Comparison of ENCODE assay signal across 9 mouse cellular contexts in the genomic region with DNA sequence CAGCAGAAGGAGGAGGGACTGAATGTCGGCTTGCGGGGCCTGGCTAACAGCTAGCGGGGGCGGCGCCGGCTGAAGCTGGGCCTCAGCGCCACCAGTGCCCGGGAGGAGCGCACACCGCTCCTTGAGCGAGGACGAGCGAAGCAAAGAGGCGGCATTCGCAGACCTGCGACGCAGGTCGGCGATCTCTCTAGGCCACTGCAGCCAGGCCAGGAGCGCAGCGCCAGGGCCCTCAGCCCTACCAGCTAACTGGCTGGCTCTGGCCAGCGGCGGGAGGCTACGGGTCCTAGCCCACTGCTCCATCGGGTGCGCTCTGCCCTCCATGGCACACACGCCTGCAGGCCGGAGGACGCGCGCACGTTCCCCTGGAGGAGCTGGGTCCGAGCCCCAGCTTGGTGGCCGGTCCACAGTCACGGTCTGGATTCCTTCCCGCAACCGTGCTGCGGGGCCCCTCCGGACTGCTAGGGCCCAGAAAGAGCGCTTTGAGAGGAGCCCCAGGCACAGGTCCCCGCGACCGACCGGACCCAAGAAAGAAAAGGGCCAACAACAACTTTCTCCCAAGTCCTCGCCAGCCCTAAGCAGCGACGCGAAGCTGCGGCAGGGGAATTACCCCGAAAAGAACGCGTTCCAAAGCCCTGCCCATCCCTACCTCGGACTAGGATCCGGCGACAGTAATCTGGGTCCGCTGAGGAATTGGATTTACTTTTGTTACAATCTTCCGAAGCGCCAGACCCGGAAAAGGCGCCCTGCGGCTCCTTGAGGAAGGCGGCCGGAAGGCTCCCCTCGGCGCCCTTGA. TPM values are rescaled to one million over a fixed set of nuclear protein-coding genes. Genes with fewer than 3 reads are reported as not detected.
DNase-seq lines count a peak whose midpoint lies in the region; ATAC-seq and TF ChIP-seq lines count a peak whose summit lies in the region.
"Had no signal": no experiment of that assay in that cellular context is flagged by ENCODE, and none has a peak within 500 bp of the region (broad histone marks: within the 10 kb centered on the region; RNA-seq: fewer than 3 reads in every experiment).

No protein-coding gene starts in this region.

- H3K4me2 ChIP-seq in heart, postnatal 0 days (ENCODE audit: low read depth, low read length): peak overlapping the region; percentile 45

- no peak for ATAC-seq in heart, postnatal 0 days (ENCODE audit: insufficient read depth, low read depth)

- intact Hi-C loops in gastrocnemius, postnatal 14 days (cut with DNase I; ENCODE audit: low total_unique reads): no loop called here

- peak overlapping the region; percentile 39 for H3K4me3 ChIP-seq in heart, postnatal 0 days (ENCODE audit: low read depth, low read length)
- H3K4me3 ChIP-seq in midbrain, embryonic 10.5 days: peak overlapping the region; percentile 43

- H3K27me3 ChIP-seq in heart, postnatal 0 days (ENCODE audit: control insufficient read depth, insufficient read depth, low read length): peaks cover 100% of the 10 kb centered on the region
- H3K27me3 ChIP-seq in midbrain, embryonic 10.5 days (ENCODE audit: low read depth, poor library complexity, severe bottlenecking): peaks cover 100% of the 10 kb centered on the region

- H3K9me3 ChIP-seq in heart, postnatal 0 days (replicated peaks; ENCODE audit: control insufficient read depth, low read length): no peaks in the 10 kb centered on the region
- H3K9me3 ChIP-seq in midbrain, embryonic 10.5 days (replicated peaks): no peaks in the 10 kb centered on the region

- H3K36me3 ChIP-seq in heart, postnatal 0 days (replicated peaks; ENCODE audit: control insufficient read depth, insufficient read depth, low read length): no peaks in the 10 kb centered on the region
- no peaks in the 10 kb centered on the region for H3K36me3 ChIP-seq in midbrain, embryonic 10.5 days

- 1% methylated on average over 62 of the region's 65 CpGs for WGBS in heart, postnatal 0 days
- under 1% methylated on average over 65 of the region's 65 CpGs for WGBS in midbrain, embryonic 10.5 days

- DNase-seq in gastrocnemius, postnatal 14 days: peak; percentile 10
- DNase-seq in gastrocnemius, adult 8-10 months (ENCODE audit: low spot score in 2 of 2): no peak
- DNase-seq in ZHBTc4 (ENCODE audit: low read depth, low spot score): peak; percentile 71
- no peak for DNase-seq in heart, postnatal 0 days (ENCODE audit: low spot score)
- DNase-seq in midbrain, embryonic 10.5 days (ENCODE audit: low spot score): peak; percentile 65
- DNase-seq in thymus, postnatal 36 days: no peak
- no peak for DNase-seq in urinary bladder, postnatal 10 days (ENCODE audit: low spot score)
- DNase-seq in spleen, postnatal 4 days (ENCODE audit: low spot score in 2 of 2): no peak

- H3K4me1 ChIP-seq in heart, postnatal 0 days (ENCODE audit: control insufficient read depth, insufficient read depth): peaks cover 11% of the 10 kb centered on the region; the same call in 1 of the 2 replicates
- H3K4me1 ChIP-seq in midbrain, embryonic 10.5 days: peaks cover 49% of the 10 kb centered on the region

- no peak for TF ChIP-seq CTCF in heart, postnatal 0 days (IDR thresholded peaks at IDR 0.05; ENCODE audit: low read depth)

- no peak for TF ChIP-seq EP300 in heart, postnatal 0 days (IDR thresholded peaks at IDR 0.05; ENCODE audit: low read depth)

- H3K9ac ChIP-seq in heart, postnatal 0 days (replicated peaks; ENCODE audit: low read depth, low read length): no peak overlapping the region

- H3K27ac ChIP-seq in heart, postnatal 0 days (ENCODE audit: low read depth): no peak overlapping the region
- peak overlapping the region; percentile 61; the same call in 1 of the 2 replicates for H3K27ac ChIP-seq in midbrain, embryonic 10.5 days (replicated peaks)

RNA-seq across cellular contexts. Expression of a gene that starts 0.5 kb away (rescaled TPM):
- not detected for total RNA-seq in gastrocnemius, postnatal 14 days (2021)
- not detected for total RNA-seq in gastrocnemius, adult 8-10 months (2022)
- total RNA-seq in heart, postnatal 0 days (2014; rRNA removed; ENCODE audit: low replicate concordance): not detected in 2 replicates
- not detected in 2 replicates for polyA plus RNA-seq in heart, postnatal 0 days (2015; fragmentation: Nextera tagmentation; extraction: Ambion mirVana)
- polyA plus RNA-seq in midbrain, embryonic 10.5 days (2016; fragmentation: Nextera tagmentation; extraction: Ambion mirVana): 0.11 TPM in 1 of 2 replicates, not detected in the other
- polyA plus RNA-seq: spleen, adult 2 months had no signal

RNA-seq across cellular contexts. Expression of a gene that starts 49.7 kb away (rescaled TPM):
- total RNA-seq in gastrocnemius, postnatal 14 days (2021): not detected
- not detected for total RNA-seq in gastrocnemius, adult 8-10 months (2022)
- not detected in 2 replicates for total RNA-seq in heart, postnatal 0 days (2014; rRNA removed; ENCODE audit: low replicate concordance)
- not detected in 2 replicates for polyA plus RNA-seq in heart, postnatal 0 days (2015; fragmentation: Nextera tagmentation; extraction: Ambion mirVana)
- polyA plus RNA-seq in midbrain, embryonic 10.5 days (2016; fragmentation: Nextera tagmentation; extraction: Ambion mirVana): not detected in 2 replicates
- polyA plus RNA-seq: spleen, adult 2 months had no signal

Comparison
In these comparisons a context has a peak if more than half of its experiments do, and no peak if none do; other contexts are left out.
1. DNase-seq: peak in gastrocnemius, postnatal 14 days (single experiment), ZHBTc4 (single experiment) and midbrain, embryonic 10.5 days (single experiment); none in gastrocnemius, adult 8-10 months (0 of 2), heart, postnatal 0 days (single experiment), thymus, postnatal 36 days (0 of 2), urinary bladder, postnatal 10 days (single experiment) and spleen, postnatal 4 days (0 of 2).